Mouse (Mus musculus) hindbrain, embryonic 10.5 days (tissue): ENCODE results near the gene Bbx. TPM values are rescaled to one million over a fixed set of nuclear protein-coding genes. Genes with fewer than 3 reads are reported as not detected.

ENCODE experiments used
- DNase-seq: peaks from one replicate; pipeline ENCODE4 v3.0.0-alpha.2; 2017; ENCODE audit warnings: low spot score
- H3K27ac ChIP-seq: fragments of 300-500 bp; sonication (generic); 2 replicates; pipeline ENCODE4 v1.5.1; 2016; ENCODE audit warnings: mild to moderate bottlenecking, moderate library complexity
- H3K27me3 ChIP-seq: fragments of 300-500 bp; sonication (generic); 2 replicates; pipeline ENCODE4 v1.6.1; 2016; ENCODE audit warnings: mild to moderate bottlenecking; ENCODE audit not compliant: poor library complexity, insufficient read depth, severe bottlenecking
- H3K36me3 ChIP-seq: fragments of 300-500 bp; sonication (generic); 2 replicates; pipeline ENCODE4 v1.6.1; 2016; ENCODE audit warnings: mild to moderate bottlenecking, moderate library complexity
- H3K4me1 ChIP-seq: fragments of 300-500 bp; sonication (generic); replicated peaks from 2 replicates; pipeline ENCODE4 v1.6.1; 2016; ENCODE audit warnings: mild to moderate bottlenecking
- H3K4me3 ChIP-seq: fragments of 300-500 bp; sonication (generic); 2 replicates; pipeline ENCODE4 v1.5.1; 2016; ENCODE audit warnings: mild to moderate bottlenecking, moderate library complexity
- H3K9me3 ChIP-seq: fragments of 300-500 bp; sonication (generic); 2 replicates; pipeline ENCODE4 v1.6.1; 2016; ENCODE audit warnings: mild to moderate bottlenecking, moderate library complexity
- WGBS: fragments of 180-500 bp; shearing (Covaris S2); methylation state at CpG from one replicate; pipeline ENCODE4 v1.1.7; 2016; 5-methylcytosine and 5-hydroxymethylcytosine counted together
- polyA plus RNA-seq: library from polyadenylated mRNA; unstranded; fragments of >200 nt; fragmentation: Nextera tagmentation; extraction: Ambion mirVana; gene quantifications from 2 replicates; pipeline ENCODE4 v1.2.1, GENCODE M21; 2016

The Bbx gene
- polyA plus RNA-seq, 1 experiment from 2014 or later: 30.7 TPM

- 95% methylated on average over 5 of the region's 5 CpGs for WGBS
- H3K27me3 ChIP-seq: no peaks in the 10 kb centered on the region
- H3K4me1 ChIP-seq: peaks cover 4% of the 10 kb centered on the region; the same call in 1 of the 2 replicates
- H3K27ac ChIP-seq: no peak overlapping the region
- DNase-seq: no peak
- 0 out of 2 replicates have a peak, but pooled peaks cover 3% of the 10 kb centered on the region for H3K9me3 ChIP-seq
- H3K36me3 ChIP-seq: no peaks in the 10 kb centered on the region
- H3K4me3 ChIP-seq: no peak overlapping the region
Observed at GRCm38 (mm10) chr16:50158546-50158945, 273.6 kb downstream of the Bbx start.

- WGBS: 87% methylated on average over 4 of the region's 4 CpGs
- H3K36me3 ChIP-seq: no peaks in the 10 kb centered on the region
- H3K9me3 ChIP-seq: peaks cover 7% of the 10 kb centered on the region; the same call in 1 of the 2 replicates
- H3K4me1 ChIP-seq: no peaks in the 10 kb centered on the region
- DNase-seq: no peak
- no peak overlapping the region for H3K4me3 ChIP-seq
- no peaks in the 10 kb centered on the region for H3K27me3 ChIP-seq
- no peak overlapping the region for H3K27ac ChIP-seq
Observed at GRCm38 (mm10) chr16:50149606-50150005, 282.6 kb downstream of the Bbx start.

GRCm38 (mm10) chr16:50147900-50148299 is 284.3 kb downstream of the Bbx start:
- no peaks in the 10 kb centered on the region for H3K27me3 ChIP-seq
- no peak overlapping the region for H3K27ac ChIP-seq
- no peak overlapping the region for H3K4me3 ChIP-seq
- no peaks in the 10 kb centered on the region for H3K36me3 ChIP-seq
- WGBS: 89% methylated on average over 2 of the region's 2 CpGs
- H3K4me1 ChIP-seq: no peaks in the 10 kb centered on the region
- H3K9me3 ChIP-seq: peaks cover 7% of the 10 kb centered on the region; the same call in 1 of the 2 replicates
- DNase-seq: no peak

Other genes with a start within 250 kb of the Bbx start
- gene Ccdc54, start 158.8 kb upstream of the Bbx start, polyA plus RNA-seq: not detected in 2 replicates